Mouse (Mus musculus): ENCODE measurements around the gene Brd3os.

- no peak for TF ChIP-seq CTCF (IDR thresholded peaks at IDR 0.05; ENCODE audit: low read depth)
- no peak for TF ChIP-seq EP300 (IDR thresholded peaks at IDR 0.05; ENCODE audit: low read depth)
Measured at GRCm38 (mm10) chr2:27486725-27487124, 44.6 kb downstream of the Brd3os start.

Data from liver, embryonic 14.5 days (tissue).